Mouse (Mus musculus) layer of hippocampus, adult 8-10 months (tissue): ENCODE results near the gene Mau2. TPM values are rescaled to one million over a fixed set of nuclear protein-coding genes. Genes with fewer than 3 reads are reported as not detected.
A peak's percentile ranks its signal among the peaks of the same experiment; 100 is the strongest.
"Not testable (repeated sequence)": the region's sequence is repeated elsewhere in the genome, so short reads cannot be mapped to it uniquely, and the experiment has no call there.

ENCODE experiments used
- DNase-seq, 2 experiments: peaks; one replicate each; pipeline ENCODE4 v3.0.0; 2022; ENCODE audit warnings: low spot score in 2 of 2
- total RNA-seq, 4 experiments: library from RNA; stranded (reverse); gene quantifications; 2 replicates each; pipeline ENCODE4 v1.2.4; 2022

The Mau2 gene
- total RNA-seq, result 10 to 100 TPM; 62.7 to 76.5 (median 72.8) TPM

- DNase-seq, result peak; percentile 93 to 97
Measured at GRCm38 (mm10) chr8:70042583-70043455, at the start of gene Mau2, which contains the start of gene Sugp1. Mau2 (minus strand) TSS chr8:70042734. Sugp1 (plus strand) TSS chr8:70042813.

GRCm38 (mm10) chr8:70089296-70089960 is 46.9 kb upstream of the Mau2 start:
- DNase-seq, result no peak

GRCm38 (mm10) chr8:70087836-70088650 is 45.5 kb upstream of the Mau2 start:
- peak in 1 of 2 experiments; percentile 64 for DNase-seq

GRCm38 (mm10) chr8:70087237-70087636 is 44.7 kb upstream of the Mau2 start:
- DNase-seq, result no peak

- DNase-seq, result no peak
Measured at GRCm38 (mm10) chr8:70086151-70086550, 43.6 kb upstream of the Mau2 start.

GRCm38 (mm10) chr8:70084191-70085065 is 41.9 kb upstream of the Mau2 start:
- no peak for DNase-seq

- DNase-seq, result peak in 1 of 2 experiments; percentile 56
Measured at GRCm38 (mm10) chr8:70083285-70083684, 40.8 kb upstream of the Mau2 start, which contains the start of gene Hapln4. Hapln4 (plus strand) TSS chr8:70083457.

GRCm38 (mm10) chr8:70081976-70082375 is 39.4 kb upstream of the Mau2 start:
- no peak for DNase-seq

GRCm38 (mm10) chr8:70073682-70074081 is 31.1 kb upstream of the Mau2 start:
- DNase-seq, result no peak

- DNase-seq, result no peak
Measured at GRCm38 (mm10) chr8:70073120-70073519, 30.6 kb upstream of the Mau2 start.

GRCm38 (mm10) chr8:70072441-70073069 is 30.0 kb upstream of the Mau2 start, which contains the start of gene Tm6sf2:
Tm6sf2 (plus strand) TSS chr8:70072924.
- DNase-seq, result no peak

- DNase-seq, result no peak
Measured at GRCm38 (mm10) chr8:70071836-70072440, 29.4 kb upstream of the Mau2 start.

GRCm38 (mm10) chr8:70057721-70058120 is 15.2 kb upstream of the Mau2 start:
- no peak for DNase-seq

GRCm38 (mm10) chr8:70050434-70050833 is 7.9 kb upstream of the Mau2 start:
- not testable (repeated sequence) for DNase-seq

- no peak for DNase-seq
Measured at GRCm38 (mm10) chr8:70049662-70050061, 7.1 kb upstream of the Mau2 start.

GRCm38 (mm10) chr8:70043996-70044395 is 1.5 kb upstream of the Mau2 start:
- no peak for DNase-seq

GRCm38 (mm10) chr8:70041885-70042546 is 518 bp downstream of the Mau2 start:
- peak in 1 of 2 experiments; percentile 26 for DNase-seq

GRCm38 (mm10) chr8:70037994-70038393 is 4.5 kb downstream of the Mau2 start:
- no peak for DNase-seq

GRCm38 (mm10) chr8:70030255-70030654 is 12.3 kb downstream of the Mau2 start:
- DNase-seq, result no peak
